Mouse (Mus musculus): Measurements from ENCODE around the gene Srd5a2. TPM values are rescaled to one million over a fixed set of nuclear protein-coding genes. Genes with fewer than 3 reads are reported as not detected.

Srd5a2 gene
- polyA plus RNA-seq (2014; fragmentation: Illumina TruSeq; extraction: RNeasy Lipid Tissue Mini Kit (QIAGEN cat#74804); ENCODE audit: low read depth, low replicate concordance) = 0.58 TPM

GRCm38 (mm10) chr17:74047210-74048082, at the start of gene Srd5a2:
Srd5a2 (minus strand) TSS chr17:74047916.

Other genes with a start within 250 kb of the Srd5a2 start
- gene Ehd3, start 243.8 kb downstream of the Srd5a2 start, polyA plus RNA-seq (2014; fragmentation: Illumina TruSeq; extraction: RNeasy Lipid Tissue Mini Kit (QIAGEN cat#74804); ENCODE audit: low read depth, low replicate concordance) = 2.4 TPM
- 86.7 TPM for gene Xdh, start 97.7 kb downstream of the Srd5a2 start, polyA plus RNA-seq (2014; fragmentation: Illumina TruSeq; extraction: RNeasy Lipid Tissue Mini Kit (QIAGEN cat#74804); ENCODE audit: low read depth, low replicate concordance)
- gene Memo1, start 247.6 kb upstream of the Srd5a2 start, polyA plus RNA-seq (2014; fragmentation: Illumina TruSeq; extraction: RNeasy Lipid Tissue Mini Kit (QIAGEN cat#74804); ENCODE audit: low read depth, low replicate concordance) = 69.8 TPM